Mouse (Mus musculus) C2C12 (cell line): ENCODE results near the gene Zfhx3.

Source experiments
- CTCF ChIP-seq: IDR thresholded peaks from one replicate; pipeline ENCODE4 v1.5.1; 2011; ENCODE audit not compliant: control insufficient read depth, insufficient read depth, insufficient read length
- MYOD1 ChIP-seq: IDR thresholded peaks from one replicate; pipeline ENCODE4 v1.6.1; 2011; ENCODE audit warnings: low read depth; ENCODE audit not compliant: control insufficient read depth, insufficient read length

DNA sequence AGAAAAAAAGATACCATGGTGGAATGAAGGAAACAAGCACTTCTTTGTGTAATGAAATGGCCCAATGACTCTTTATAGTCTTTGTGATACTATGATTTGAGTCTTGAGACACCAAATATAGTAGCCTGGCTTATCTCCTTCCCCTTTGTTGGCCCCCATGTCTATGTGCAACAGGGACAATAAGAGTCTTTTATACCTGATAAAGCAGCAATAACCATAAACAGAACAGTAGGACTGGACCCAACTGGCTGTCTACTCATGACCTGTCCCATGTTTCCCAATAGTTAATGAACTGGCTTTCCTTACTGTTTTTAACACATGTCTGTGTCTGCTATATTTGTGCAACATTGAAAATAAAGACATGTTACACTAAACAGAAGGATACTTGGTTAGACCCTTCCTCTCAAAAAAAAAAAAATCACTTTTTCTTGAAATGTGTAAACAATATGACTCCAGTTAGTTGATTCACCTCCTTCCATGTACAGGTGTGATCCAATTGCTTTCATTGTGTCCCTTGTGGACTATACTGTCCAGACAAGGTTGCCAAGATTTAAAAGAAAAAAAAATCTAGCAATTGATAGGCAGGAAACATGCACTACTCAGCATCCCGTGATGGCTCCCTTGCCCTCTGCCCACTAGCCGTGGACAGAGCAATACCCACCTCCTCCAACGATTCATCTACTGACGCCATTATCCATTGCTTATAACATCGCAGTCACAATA is 631.0 kb downstream of the Zfhx3 start:
- TF ChIP-seq CTCF (no peak), MYOD1 (no peak)
